Mouse (Mus musculus): ENCODE measurements at regions not wholly inside any gene's neighbourhood (a gene's known extent, or its start where the extent isn't known, plus 50 kb on each side); places are given as distances from the start of the nearest gene placed in this dataset.

- 76% methylated on average over 8 of the region's 8 CpGs for WGBS
Measured at GRCm38 (mm10) chr16:29822843-29823401, 241.3 kb upstream of the Hes1 start.

GRCm38 (mm10) chr16:29826927-29827326 lies 237.3 kb upstream of the Hes1 start:
- WGBS: 63% methylated on average over 5 of the region's 5 CpGs
- no peaks in the 10 kb centered on the region for H3K4me1 ChIP-seq (replicated peaks)
- ATAC-seq (ENCODE audit: low read depth): no peak
- H3K4me3 ChIP-seq: no peak overlapping the region
- H3K36me3 ChIP-seq: no peaks in the 10 kb centered on the region
- peaks cover 18% of the 10 kb centered on the region for H3K27me3 ChIP-seq
- H3K27ac ChIP-seq (replicated peaks): no peak overlapping the region
- H3K9me3 ChIP-seq: no peaks in the 10 kb centered on the region
- no peak overlapping the region for H3K9ac ChIP-seq
- no peak overlapping the region for H3K4me2 ChIP-seq

More at GRCm38 (mm10) chr16:29822843-29823401, 241.3 kb upstream of the Hes1 start:
- 0 out of 2 replicates have a peak, but pooled peaks cover 4% of the 10 kb centered on the region for H3K4me1 ChIP-seq (replicated peaks)
- H3K4me3 ChIP-seq: no peak overlapping the region
- H3K27me3 ChIP-seq: peaks cover 19% of the 10 kb centered on the region
- no peak overlapping the region for H3K27ac ChIP-seq (replicated peaks)
- ATAC-seq (ENCODE audit: low read depth): no peak
- no peak overlapping the region for H3K4me2 ChIP-seq
- no peaks in the 10 kb centered on the region for H3K36me3 ChIP-seq
- H3K9me3 ChIP-seq: no peaks in the 10 kb centered on the region
- no peak overlapping the region for H3K9ac ChIP-seq

- H3K4me2 ChIP-seq: no peak overlapping the region
- 95% methylated on average over 1 of the region's 1 CpGs for WGBS
- no peaks in the 10 kb centered on the region for H3K9me3 ChIP-seq
- no peak overlapping the region for H3K4me3 ChIP-seq
- H3K27ac ChIP-seq (replicated peaks): no peak overlapping the region
- H3K36me3 ChIP-seq: no peaks in the 10 kb centered on the region
- no peaks in the 10 kb centered on the region for H3K4me1 ChIP-seq (replicated peaks)
- H3K9ac ChIP-seq: no peak overlapping the region
- no peak for ATAC-seq (ENCODE audit: low read depth)
- peaks cover 14% of the 10 kb centered on the region for H3K27me3 ChIP-seq
Measured at GRCm38 (mm10) chr16:29827776-29828175, 236.4 kb upstream of the Hes1 start.

- 87% methylated on average over 9 of the region's 9 CpGs for WGBS
- no peak overlapping the region for H3K4me3 ChIP-seq
- H3K9ac ChIP-seq: no peak overlapping the region
- no peak overlapping the region for H3K27ac ChIP-seq (replicated peaks)
- ATAC-seq (ENCODE audit: low read depth): no peak
- H3K9me3 ChIP-seq: no peaks in the 10 kb centered on the region
- 0 out of 2 replicates have a peak, but pooled peaks cover 5% of the 10 kb centered on the region for H3K4me1 ChIP-seq (replicated peaks)
- no peak overlapping the region for H3K4me2 ChIP-seq
- peaks cover 19% of the 10 kb centered on the region for H3K27me3 ChIP-seq
- no peaks in the 10 kb centered on the region for H3K36me3 ChIP-seq
Measured at GRCm38 (mm10) chr16:29829457-29829856, 234.7 kb upstream of the Hes1 start.

- no peak overlapping the region for H3K4me2 ChIP-seq
- no peak overlapping the region for H3K9ac ChIP-seq
- no peak overlapping the region for H3K27ac ChIP-seq (replicated peaks)
- H3K36me3 ChIP-seq: no peaks in the 10 kb centered on the region
- H3K9me3 ChIP-seq: no peaks in the 10 kb centered on the region
- H3K4me1 ChIP-seq (replicated peaks): 0 out of 2 replicates have a peak, but pooled peaks cover 5% of the 10 kb centered on the region
- peaks cover 24% of the 10 kb centered on the region for H3K27me3 ChIP-seq
- no peak overlapping the region for H3K4me3 ChIP-seq
- ATAC-seq (ENCODE audit: low read depth): no peak
Measured at GRCm38 (mm10) chr16:29830101-29830500, 234.1 kb upstream of the Hes1 start.

- Histone ChIP-seq H3K4me3 (no peak overlapping the region), H3K36me3 (no peaks in the 10 kb centered on the region), H3K9me3 (no peaks in the 10 kb centered on the region), H3K27ac (replicated peaks) (no peak overlapping the region), H3K27me3 (peaks cover 42% of the 10 kb centered on the region), H3K4me1 (replicated peaks) (peaks cover 19% of the 10 kb centered on the region), H3K4me2 (no peak overlapping the region), H3K9ac (no peak overlapping the region)
- no peak for ATAC-seq (ENCODE audit: low read depth)
- 24% methylated on average over 11 of the region's 11 CpGs for WGBS
Measured at GRCm38 (mm10) chr16:29833298-29833697, 230.9 kb upstream of the Hes1 start.

- H3K9ac ChIP-seq: no peak overlapping the region
- H3K4me1 ChIP-seq (replicated peaks): peaks cover 21% of the 10 kb centered on the region
- peaks cover 42% of the 10 kb centered on the region for H3K27me3 ChIP-seq
- H3K9me3 ChIP-seq: no peaks in the 10 kb centered on the region
- H3K27ac ChIP-seq (replicated peaks): no peak overlapping the region
- no peak for ATAC-seq (ENCODE audit: low read depth)
- 67% methylated on average over 6 of the region's 6 CpGs for WGBS
- H3K36me3 ChIP-seq: no peaks in the 10 kb centered on the region
- no peak overlapping the region for H3K4me2 ChIP-seq
- no peak overlapping the region for H3K4me3 ChIP-seq
Measured at GRCm38 (mm10) chr16:29833875-29834274, 230.3 kb upstream of the Hes1 start.

- peaks cover 29% of the 10 kb centered on the region for H3K4me1 ChIP-seq (replicated peaks)
- no peak overlapping the region for H3K4me3 ChIP-seq
- no peak for ATAC-seq (ENCODE audit: low read depth)
- H3K9ac ChIP-seq: no peak overlapping the region
- 53% methylated on average over 6 of the region's 6 CpGs for WGBS
- no peaks in the 10 kb centered on the region for H3K36me3 ChIP-seq
- no peak overlapping the region for H3K27ac ChIP-seq (replicated peaks)
- H3K4me2 ChIP-seq: no peak overlapping the region
- H3K9me3 ChIP-seq: no peaks in the 10 kb centered on the region
- peaks cover 39% of the 10 kb centered on the region for H3K27me3 ChIP-seq
Measured at GRCm38 (mm10) chr16:29834669-29835068, 229.5 kb upstream of the Hes1 start.

- Histone ChIP-seq H3K9me3 (no peaks in the 10 kb centered on the region), H3K4me2 (peak overlapping the region; percentile 61), H3K9ac (peak overlapping the region; percentile 47; the same call in 1 of the 2 replicates), H3K4me3 (peak overlapping the region; percentile 27), H3K27ac (replicated peaks) (no peak overlapping the region), H3K4me1 (replicated peaks) (peaks cover 30% of the 10 kb centered on the region), H3K27me3 (peaks cover 54% of the 10 kb centered on the region), H3K36me3 (no peaks in the 10 kb centered on the region)
- ATAC-seq (ENCODE audit: low read depth): peak; percentile 51; the same call in 1 of the 2 replicates
- 4% methylated on average over 14 of the region's 14 CpGs for WGBS
Measured at GRCm38 (mm10) chr16:29837025-29837629, 227.1 kb upstream of the Hes1 start.

- Histone ChIP-seq H3K4me2 (peak overlapping the region; percentile 61; the same call in 1 of the 2 replicates), H3K4me1 (replicated peaks) (peaks cover 30% of the 10 kb centered on the region), H3K36me3 (no peaks in the 10 kb centered on the region), H3K9ac (no peak overlapping the region; the same call in 1 of the 2 replicates), H3K9me3 (no peaks in the 10 kb centered on the region), H3K27ac (replicated peaks) (no peak overlapping the region), H3K4me3 (no peak overlapping the region), H3K27me3 (peaks cover 62% of the 10 kb centered on the region)
- 17% methylated on average over 5 of the region's 5 CpGs for WGBS
- no peak for ATAC-seq (ENCODE audit: low read depth)
Measured at GRCm38 (mm10) chr16:29837874-29838273, 226.3 kb upstream of the Hes1 start.

- H3K27ac ChIP-seq (replicated peaks): no peak overlapping the region; the same call in 1 of the 2 replicates
- peak overlapping the region; percentile 27 for H3K4me3 ChIP-seq
- H3K9me3 ChIP-seq: no peaks in the 10 kb centered on the region
- H3K27me3 ChIP-seq: peaks cover 69% of the 10 kb centered on the region
- peak overlapping the region; percentile 57 for H3K4me2 ChIP-seq
- peak; percentile 49; the same call in 1 of the 2 replicates for ATAC-seq (ENCODE audit: low read depth)
- H3K9ac ChIP-seq: peak overlapping the region; percentile 35; the same call in 1 of the 2 replicates
- 9% methylated on average over 28 of the region's 28 CpGs for WGBS
- no peaks in the 10 kb centered on the region for H3K36me3 ChIP-seq
- H3K4me1 ChIP-seq (replicated peaks): peaks cover 25% of the 10 kb centered on the region
Measured at GRCm38 (mm10) chr16:29838981-29839661, 225.1 kb upstream of the Hes1 start.

- WGBS: 11% methylated on average over 6 of the region's 6 CpGs
- no peaks in the 10 kb centered on the region for H3K36me3 ChIP-seq
- H3K27ac ChIP-seq (replicated peaks): no peak overlapping the region; the same call in 1 of the 2 replicates
- H3K4me2 ChIP-seq: peak overlapping the region; percentile 57
- H3K27me3 ChIP-seq: peaks cover 69% of the 10 kb centered on the region
- peak; percentile 30; the same call in 1 of the 2 replicates for ATAC-seq (ENCODE audit: low read depth)
- H3K4me3 ChIP-seq: peak overlapping the region; percentile 27
- H3K4me1 ChIP-seq (replicated peaks): peaks cover 29% of the 10 kb centered on the region
- no peaks in the 10 kb centered on the region for H3K9me3 ChIP-seq
- peak overlapping the region; percentile 35; the same call in 1 of the 2 replicates for H3K9ac ChIP-seq
Measured at GRCm38 (mm10) chr16:29839662-29840001, 224.6 kb upstream of the Hes1 start.
